Mouse (Mus musculus): ENCODE measurements at regions not wholly inside any gene's neighbourhood (a gene's known extent, or its start where the extent isn't known, plus 50 kb on each side); places are given as distances from the start of the nearest gene placed in this dataset.
"Not testable (repeated sequence)": the region's sequence is repeated elsewhere in the genome, so short reads cannot be mapped to it uniquely, and the experiment has no call there.

DNA sequence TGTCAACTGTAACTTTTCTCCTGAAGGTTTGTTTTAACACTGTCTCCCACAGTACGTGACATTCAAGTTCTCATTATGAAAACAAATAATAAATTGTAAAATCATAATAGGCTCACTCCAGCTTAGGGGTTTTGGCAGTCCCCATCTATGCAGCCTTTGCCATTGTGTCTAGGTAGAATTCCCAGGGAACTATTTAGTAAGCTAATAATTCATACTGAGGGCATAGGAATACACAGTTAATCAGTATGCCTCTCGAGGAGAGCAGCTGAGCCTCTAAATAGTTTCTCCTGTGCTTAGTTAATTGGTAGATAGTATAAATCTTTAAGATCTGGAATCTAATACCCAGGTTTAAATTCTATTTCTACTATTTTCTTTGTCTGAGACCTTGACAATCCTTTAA lies 191.7 kb downstream of the Tprg start:
- no peak for DNase-seq

DNA sequence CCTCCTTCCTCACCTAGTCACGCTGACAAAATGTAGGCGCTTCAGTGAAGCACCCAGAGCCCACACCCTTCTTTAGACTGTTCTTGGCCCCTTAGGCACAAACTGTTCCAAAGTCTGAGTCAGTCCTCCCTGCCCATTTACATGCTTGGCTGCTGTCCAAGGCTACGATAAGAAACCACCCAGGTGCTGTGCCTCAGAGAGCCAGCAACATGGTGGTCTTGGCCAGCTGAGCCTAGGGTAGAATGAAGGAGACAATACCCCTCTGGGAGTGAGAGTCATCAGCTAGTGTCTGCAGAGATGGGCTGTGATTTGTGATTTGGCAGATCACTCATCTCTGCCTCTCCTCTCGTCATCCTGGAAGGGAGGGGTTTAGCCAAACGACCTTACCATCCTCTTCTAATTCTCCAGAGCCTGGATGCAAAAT lies 197.2 kb downstream of the Tprg start:
- peak; percentile 9 for DNase-seq

DNA sequence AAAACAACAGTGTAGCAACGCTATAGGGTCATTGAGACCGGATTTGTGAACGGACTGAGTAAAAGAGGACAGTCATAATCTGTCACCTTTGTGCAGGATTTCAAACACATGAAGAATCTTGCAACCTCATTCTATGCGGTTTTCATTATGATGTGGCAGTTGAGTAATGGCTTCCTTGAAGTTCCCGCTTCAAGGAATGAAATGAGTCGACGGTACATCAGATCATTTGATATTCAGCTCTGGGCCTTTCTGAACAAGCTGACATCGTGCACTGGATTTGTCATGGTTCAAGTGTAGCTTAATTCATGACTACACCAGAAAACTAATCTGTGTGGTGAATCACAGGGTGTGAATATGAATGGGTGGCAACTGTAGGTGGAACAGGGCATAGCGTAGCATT lies 198.4 kb downstream of the Tprg start:
- no peak for DNase-seq

DNA sequence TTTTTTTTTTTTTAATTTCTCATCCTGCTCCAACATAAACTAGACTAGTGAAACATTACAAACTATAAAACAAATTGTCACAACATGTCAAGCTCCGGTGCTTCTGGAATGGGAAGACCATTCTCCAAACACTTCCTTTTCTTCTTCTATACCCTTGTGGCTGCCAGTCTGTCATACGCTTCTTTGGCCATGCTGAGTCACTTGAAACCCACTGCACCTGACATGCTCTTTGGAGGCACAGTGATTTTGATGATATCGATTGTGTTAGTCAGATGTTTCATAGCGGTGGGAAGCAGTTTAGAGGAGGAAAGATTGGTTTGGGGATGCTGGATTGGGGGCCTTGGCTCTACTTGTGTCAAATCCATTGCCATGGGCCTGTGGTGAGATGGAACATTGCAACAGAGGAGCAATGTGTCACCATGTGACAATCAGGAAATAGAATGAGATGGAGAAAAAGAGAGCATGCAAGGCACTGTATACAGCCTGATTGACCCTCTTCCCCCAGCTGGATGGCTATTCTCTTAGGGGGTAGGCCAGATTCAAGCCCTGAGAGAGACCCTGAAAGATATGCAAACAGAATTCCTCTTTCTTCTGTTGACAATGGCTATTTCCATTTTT lies 197.0 kb upstream of the Trp63 start:
- no peak for DNase-seq

DNA sequence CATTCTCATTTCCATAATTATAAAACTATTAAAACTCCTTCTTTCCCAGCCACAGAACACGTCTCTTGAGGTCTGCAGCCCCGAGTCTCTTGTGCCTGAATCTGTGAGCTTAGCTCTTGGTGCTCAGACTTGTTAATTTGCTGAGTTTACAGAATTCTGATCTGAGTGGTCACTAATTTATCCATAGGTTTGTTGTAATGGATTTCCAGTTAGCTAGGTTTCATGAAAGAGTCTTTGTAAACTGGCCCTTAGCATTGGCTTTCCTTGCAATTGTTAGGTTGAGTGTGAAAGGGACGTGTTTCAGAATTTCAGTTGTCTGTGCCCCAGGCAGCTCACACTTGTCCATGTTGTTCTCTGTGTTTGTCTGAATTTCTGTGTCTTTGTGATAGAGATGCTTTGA lies 192.7 kb upstream of the Trp63 start:
- DNase-seq = no peak

DNA sequence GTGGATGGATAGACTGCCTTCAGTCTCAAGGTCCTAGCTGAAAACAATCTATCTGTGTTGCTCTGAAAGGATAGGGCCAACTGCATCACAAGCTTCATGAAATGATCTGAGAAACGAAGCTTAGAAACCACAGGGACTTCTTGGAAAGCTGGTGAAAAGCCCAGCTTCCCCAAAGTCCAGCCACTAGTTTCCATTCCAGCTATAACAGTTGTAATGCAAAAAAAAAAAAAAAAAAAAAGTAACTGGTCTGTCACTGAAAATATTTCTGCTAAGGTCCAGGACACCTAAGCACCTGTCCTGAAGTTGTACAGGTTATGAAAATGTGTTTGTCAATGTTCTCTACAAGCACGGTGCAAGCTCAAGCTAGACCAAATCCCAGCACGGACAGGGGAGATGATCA lies 189.4 kb upstream of the Trp63 start:
- no peak for DNase-seq

DNA sequence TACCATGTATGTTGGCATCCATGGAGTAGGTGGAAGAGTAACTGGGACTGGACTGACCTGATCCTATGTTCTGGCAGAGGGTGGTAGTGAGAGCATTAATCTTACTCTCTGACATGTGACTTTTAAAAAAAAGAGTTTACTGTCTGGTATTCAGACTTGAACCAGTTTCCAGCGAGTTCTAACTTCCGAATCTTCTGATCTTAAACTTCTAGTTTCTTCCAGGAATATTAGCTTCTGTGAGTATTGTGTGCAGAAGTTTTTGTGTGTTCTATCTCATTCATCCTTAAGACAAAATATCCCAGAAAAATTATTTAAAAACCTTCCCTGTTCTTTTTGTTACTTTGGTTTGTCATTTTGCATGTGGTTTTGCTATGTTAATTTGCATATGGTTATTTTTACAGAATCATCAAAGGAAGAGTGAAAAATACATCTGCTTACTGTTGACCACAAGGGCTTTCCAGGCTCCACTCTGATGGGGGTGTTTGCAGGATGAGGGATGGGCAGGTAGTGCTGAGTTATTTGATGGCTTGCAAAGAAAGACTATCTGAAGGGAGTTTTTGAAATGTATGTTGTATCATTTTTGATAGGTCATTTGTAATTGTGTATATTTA lies 187.9 kb upstream of the Trp63 start:
- DNase-seq = no peak

DNA sequence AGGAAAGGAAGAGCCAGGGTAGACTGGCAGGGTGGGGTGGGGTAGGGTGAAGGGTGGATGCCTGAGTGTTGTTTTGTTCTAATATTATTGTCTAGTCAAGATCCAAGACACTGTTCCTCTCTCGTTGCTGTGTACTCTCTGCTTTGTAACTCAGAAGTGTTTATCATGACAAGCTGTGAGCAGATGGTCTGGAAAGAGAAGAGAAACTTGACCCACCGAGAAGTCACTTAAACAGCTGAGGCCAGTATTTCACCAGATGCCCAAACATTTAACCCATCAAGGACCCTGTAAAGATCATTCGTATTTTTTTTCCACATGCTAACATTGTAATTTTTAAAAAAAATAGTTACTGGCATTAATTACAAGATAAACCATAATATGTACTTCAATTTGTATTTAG lies 178.7 kb upstream of the Trp63 start:
- DNase-seq = no peak

DNA sequence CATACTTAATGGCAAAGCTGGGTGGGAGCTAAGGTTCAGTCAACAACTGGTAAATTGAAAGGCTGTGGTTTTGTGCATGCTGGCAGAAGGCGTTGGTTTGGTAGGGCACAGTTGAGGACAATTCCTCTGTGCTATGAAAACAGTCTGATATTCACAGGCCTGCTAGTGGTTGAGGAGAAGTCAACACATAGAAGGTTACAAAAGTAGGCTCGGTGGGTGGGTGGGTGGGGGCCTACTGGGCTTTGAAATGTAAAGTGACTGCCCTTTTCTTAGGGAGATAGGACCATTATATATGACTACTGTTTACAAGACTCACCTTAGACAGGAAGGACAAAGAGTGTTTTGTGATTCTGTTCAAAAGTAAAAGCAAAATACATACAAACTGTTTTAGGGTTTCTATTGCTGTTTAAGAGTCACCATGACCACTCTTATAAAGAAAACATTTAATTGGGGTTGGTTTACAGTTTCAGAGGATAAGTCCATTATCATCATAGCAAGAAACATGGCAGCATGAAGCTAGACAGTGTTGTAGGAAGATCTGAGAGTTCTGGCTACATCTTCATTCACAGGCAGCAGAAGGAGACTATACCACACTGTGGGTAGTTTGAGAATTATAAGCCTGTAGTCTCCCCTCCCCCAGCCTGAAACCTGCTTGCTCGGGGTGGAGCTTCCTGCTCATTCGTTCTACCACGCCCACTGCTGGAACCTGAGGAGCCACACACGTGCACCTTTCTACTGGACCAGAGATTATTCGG lies 166.3 kb upstream of the Trp63 start:
- DNase-seq = no peak

DNA sequence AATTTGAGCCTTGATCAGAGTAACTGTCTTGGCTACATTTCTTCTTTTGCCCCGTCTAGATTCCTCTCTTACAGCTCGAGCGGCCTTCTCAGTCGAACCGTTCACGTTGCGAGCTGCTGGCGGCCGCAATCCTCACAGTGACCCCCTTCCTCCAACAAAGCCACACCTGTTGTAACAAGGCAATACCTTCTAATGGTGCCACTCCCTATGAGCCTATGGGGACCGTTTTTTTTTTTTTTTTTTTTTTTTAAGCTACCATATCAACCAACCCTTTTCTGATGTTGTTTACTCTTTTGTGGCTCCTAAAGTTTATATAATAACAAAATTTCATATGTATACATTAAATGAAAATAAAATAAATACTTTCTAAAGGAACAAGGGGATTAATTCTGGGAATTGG lies 160.4 kb upstream of the Trp63 start:
- not testable (repeated sequence) for DNase-seq

DNA sequence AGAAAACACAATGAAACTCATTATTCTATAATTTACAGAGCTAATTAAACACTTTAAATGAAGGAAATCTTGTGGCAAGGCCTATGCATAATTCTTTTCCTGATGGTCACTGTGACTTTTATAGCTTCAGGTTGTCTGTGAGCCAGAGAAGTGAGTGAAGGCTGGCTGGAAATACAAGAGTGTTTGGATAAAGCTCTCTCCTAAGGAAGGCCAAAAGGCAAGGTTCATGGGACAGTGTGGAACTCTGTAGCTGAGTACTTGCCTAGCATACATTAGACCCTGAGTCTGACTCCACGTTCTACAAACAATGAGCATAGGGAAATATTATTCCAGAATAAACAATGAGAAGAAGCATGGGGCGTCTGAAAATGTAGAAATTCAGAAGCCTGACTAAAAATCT lies 159.9 kb upstream of the Trp63 start:
- no peak for DNase-seq

DNA sequence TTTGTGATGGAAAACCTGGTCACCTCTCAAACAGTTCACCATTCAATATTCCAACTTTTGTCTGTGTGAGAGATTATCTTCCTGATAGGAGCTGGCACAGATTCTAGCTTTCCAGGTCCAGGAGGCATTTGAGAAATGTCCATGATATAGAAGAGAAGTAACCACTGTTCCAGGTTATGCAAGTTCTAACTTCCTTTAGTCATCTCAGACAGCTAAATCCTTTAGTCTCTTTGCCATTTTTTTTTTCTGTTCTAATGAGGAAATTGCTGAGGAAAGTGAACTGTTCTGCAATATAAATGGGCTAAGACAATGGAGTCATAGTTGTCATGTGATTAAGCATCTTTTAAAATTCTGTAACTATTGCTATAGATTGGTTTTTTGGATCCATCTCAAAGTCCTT lies 155.7 kb upstream of the Trp63 start:
- no peak for DNase-seq

DNA sequence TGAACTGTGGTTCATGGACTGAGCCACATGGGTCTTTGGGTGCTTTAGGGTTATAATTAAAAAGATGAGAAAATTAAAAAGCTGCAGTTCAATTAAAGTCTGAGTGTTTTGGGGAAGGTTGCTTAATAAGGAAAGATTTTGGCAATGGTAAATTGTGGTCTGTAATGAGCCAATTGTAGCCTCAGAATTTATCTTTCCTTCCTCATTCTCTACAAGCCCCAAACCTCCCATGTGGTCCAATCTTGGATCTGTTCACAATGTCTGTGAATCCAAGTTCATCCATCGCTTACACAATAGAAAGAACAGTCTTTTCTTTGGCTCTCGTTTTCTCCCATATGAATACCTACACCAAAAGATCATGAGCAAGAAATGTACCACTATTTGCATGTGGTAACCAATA lies 155.2 kb upstream of the Trp63 start:
- DNase-seq = no peak

DNA sequence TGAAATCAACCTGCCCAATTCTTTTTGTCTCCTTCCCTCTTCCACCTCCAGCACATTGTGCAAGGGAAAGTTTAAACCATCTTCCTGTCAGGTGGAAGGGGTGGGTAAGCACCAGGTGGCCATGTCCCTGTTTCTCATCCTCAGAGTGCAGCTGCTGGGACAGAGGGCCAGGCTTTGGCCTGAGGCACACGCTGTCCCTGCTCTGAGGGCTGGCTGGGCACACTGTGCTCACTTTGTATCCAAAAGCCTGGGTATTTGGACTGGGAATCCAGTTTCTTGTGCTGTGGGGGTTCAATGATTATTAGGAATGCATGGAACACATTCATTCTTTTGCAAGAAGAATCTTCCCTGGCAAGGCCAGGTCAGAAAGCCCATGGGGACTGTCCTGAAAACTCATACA lies 153.9 kb upstream of the Trp63 start:
- DNase-seq = no peak

DNA sequence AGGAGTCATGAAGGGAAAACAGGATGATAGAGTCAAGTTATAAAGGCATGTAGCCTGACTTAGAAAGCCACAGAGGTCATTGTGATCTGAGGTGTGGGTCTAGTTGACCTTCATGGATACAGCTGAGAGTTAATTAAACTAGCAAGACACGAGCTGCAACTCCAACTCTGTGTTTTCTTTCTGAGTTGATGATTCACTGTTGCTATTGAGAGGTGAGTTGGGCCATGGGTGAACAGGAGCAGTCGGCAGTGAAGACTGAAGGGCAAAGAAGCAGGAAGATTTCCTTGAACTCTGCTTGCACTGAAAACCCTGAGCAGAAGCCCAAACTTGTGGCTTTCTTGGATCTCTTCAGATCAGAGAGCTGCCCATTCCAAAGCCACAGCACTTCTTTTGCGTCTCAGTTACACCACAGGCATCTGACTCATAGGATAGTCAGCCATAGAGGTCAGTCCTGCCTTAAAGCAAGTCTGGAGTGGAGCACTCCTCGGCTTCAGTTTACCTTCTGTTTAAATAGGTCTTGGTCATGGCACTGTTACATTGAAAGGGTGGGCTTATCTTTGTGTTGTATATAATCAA lies 151.7 kb upstream of the Trp63 start:
- peak; percentile 6 for DNase-seq

DNA sequence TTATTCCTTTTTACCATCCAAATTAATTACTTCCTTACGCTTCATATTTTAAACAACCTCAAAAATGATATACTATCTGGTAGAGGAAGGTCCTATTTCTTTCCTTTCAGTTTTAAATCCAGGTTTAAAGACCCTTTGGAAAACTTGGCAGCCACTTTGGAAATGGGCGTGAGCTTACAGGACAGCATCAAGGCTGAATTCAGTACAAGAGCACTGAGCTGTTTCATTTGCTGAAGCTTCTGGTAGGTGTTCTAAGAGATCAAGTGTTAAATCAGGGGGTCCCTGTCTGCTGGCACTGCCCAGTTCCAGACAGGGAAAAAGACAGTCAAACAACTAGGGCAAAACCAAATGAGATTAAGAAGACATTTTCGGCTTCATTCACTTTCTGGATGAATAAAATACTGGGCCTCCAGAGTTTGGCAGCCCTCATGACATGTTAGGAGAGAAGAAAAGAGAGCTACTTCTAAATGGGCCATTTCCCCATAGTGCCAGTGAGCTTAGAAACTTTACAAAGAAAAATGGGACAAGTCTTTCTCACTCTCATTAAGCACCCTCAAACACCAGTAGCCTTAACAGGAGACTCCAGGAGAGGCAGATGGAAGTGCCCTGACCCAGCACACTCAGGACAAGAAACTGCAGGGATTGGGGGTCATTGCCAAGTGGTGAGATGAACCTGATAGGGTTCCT lies 150.9 kb upstream of the Trp63 start:
- no peak for DNase-seq

DNA sequence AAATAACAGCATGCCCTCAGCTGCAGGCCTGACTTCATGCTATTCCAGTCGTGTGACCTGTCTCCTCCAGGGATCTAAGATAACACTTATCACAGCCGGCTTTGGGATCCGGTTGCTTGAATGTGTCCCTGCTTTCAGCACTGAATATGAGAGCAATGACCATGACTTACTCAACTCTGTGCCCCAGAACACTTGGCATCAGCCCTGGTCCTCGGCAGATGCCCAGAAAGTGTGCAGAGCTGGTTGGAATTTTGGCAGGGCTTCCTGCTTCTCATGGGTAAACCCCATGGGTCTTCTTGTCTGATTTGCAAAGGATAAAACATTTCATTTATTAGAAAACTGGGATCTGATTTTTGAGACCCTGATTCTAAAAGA lies 150.4 kb upstream of the Trp63 start:
- peak; percentile 80 for DNase-seq

DNA sequence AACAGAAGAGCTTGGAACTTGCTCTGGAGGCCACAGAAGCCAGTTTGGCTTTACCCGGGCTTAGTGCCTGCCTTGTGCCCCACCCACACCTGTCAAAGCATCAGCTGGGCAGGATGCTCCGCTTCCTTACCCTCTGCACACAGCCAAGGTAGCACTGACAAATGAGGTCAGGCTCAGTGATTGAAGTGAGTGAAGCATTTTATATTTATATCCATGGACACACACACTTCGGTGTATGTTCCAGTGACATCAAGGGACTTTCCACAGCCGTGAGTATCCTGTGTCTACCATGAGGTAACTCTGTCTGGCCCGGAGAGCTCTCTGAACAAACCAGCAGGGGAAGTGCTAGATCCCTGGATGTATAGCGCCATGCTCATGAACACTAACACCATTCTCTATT lies 147.0 kb upstream of the Trp63 start:
- DNase-seq = no peak

DNA sequence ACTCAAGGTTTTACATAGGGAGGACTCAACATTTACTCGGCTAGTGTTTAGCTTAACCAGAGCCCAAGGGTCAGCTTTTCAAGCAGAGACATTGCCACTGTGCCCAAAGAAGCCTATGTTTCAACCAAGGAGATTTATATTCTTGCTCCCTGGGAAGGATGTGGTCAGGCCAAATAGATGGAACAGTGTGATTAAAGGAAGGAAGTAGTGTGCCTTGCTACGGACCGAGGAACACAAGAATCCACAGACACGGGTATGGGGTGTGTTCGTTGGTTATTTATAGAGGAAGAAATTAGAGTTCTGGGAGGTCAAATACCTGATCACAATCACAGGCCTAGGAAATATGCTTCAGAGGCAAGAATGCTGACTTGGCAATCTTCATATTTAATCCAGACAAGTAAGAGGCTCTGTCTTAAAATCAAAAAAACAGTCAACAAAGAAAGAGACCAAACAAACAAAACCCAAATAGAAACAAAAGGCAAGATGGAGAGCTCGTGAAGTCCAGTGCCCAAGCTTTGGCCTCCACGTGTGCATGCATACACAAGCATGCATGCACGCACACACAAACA lies 133.9 kb upstream of the Trp63 start:
- DNase-seq = no peak

DNA sequence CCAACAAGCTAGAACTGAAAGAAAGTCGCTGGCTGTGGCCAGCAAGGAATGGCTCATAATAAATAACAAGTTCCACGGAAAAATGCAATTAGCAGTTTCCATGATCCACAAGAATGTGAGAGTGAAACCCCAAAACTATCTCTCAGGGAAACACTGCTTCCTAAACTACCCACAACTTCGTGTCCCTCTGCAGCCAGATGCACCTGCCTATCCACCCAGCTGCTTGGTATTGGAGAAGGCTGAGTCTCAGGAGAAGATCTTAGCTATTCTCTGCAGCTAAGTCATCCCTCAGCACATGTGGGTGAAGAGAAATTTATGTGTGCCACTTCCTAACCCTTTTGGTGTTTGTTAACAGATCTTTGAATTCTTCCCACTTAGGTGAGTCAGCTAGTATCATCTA lies 126.4 kb upstream of the Trp63 start:
- DNase-seq = no peak

DNA sequence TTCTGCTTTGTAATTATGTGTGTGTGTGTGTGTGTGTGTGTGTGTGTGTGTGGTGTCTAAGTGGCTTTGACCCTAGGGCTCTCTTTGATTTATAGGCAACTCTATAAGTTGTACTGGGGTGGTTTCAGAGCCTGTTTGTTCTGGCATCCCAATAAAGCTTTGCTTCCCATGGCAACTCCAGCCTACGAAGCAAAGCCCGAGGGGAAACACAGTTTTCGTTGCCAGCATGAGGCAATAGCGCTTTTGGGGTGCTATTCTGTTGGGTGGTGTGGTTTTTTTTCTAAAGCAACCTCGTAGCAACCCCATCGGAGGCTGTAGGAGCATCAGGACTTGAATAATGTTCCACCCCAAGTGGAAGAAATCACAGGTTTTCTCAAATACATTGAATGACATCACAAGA lies 103.3 kb upstream of the Trp63 start:
- no peak for DNase-seq

DNA sequence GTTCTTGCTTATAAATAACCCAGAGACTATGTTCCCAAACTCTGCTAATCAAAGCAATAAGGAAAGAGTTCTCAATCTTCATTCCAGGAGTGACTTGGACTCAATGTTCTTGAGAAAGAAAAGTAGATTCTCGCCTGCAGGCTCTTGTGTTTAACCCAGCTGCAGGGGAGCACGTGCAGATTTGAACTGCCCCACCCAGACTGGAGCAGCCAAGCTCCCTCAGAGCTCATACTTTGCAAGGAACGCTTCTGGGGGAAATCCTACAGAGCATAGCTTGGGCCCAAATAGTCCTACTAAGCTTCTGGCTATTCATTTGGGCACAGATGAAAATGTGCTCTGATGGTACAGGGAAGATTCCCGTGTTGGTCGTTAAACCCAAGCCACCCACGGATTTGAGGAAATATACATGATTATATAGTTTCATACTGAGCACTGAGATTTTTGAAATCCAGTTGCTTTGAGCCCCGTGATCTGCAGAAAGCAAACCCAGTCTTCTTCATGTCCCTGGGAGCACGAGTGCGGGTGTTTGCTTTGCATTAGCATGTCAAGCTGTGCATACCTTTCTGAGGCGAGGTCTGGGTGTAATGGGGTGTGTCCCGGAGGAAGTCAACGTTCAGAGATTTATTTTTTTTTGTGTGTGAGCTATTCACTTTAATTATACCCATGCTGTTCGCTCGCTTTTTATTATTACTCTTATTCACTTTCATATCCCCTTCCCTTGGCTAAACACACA lies 99.1 kb upstream of the Trp63 start:
- no peak for DNase-seq

All from adrenal gland, postnatal 10 days (tissue).